Mouse (Mus musculus) hindbrain, embryonic 11.5 days (tissue): ENCODE data around the gene Gm20594. TPM values are rescaled to one million over a fixed set of nuclear protein-coding genes. Genes with fewer than 3 reads are reported as not detected.

ENCODE experiments used
- ATAC-seq: fragments of 200-750 bp; cut with Nextera tagmentation; 2 replicates; pipeline ENCODE4 v1.8.0; 2017; ENCODE audit warnings: mild to moderate bottlenecking, moderate TSS enrichment, moderate library complexity; ENCODE audit not compliant: low FRiP score
- DNase-seq: peaks from one replicate; pipeline ENCODE4 v3.0.0-alpha.2; 2015; ENCODE audit warnings: low spot score
- H3K27ac ChIP-seq: fragments of 300-500 bp; sonication (generic); 2 replicates; pipeline ENCODE4 v1.5.1; 2014; ENCODE audit warnings: mild to moderate bottlenecking, low read depth, low read length
- H3K27me3 ChIP-seq: fragments of 300-500 bp; sonication (generic); 2 replicates; pipeline ENCODE4 v1.6.1; 2014; ENCODE audit warnings: mild to moderate bottlenecking, low read length, moderate library complexity, mixed read lengths; ENCODE audit not compliant: control insufficient read depth, insufficient read depth
- H3K36me3 ChIP-seq: fragments of 300-500 bp; sonication (generic); 2 replicates; pipeline ENCODE4 v1.6.1; 2014; ENCODE audit warnings: mild to moderate bottlenecking, low read length, moderate library complexity, mixed read lengths; ENCODE audit not compliant: control insufficient read depth, insufficient read depth
- H3K4me1 ChIP-seq: fragments of 300-500 bp; sonication (generic); replicated peaks from 2 replicates; pipeline ENCODE4 v1.6.1; 2014; ENCODE audit warnings: low read length, mixed read lengths; ENCODE audit not compliant: control insufficient read depth, insufficient read depth
- H3K4me2 ChIP-seq: fragments of 300-500 bp; sonication (generic); replicated peaks from 2 replicates; pipeline ENCODE4 v1.6.1; 2014; ENCODE audit warnings: mild to moderate bottlenecking, low read depth, low read length
- H3K4me3 ChIP-seq: fragments of 300-500 bp; sonication (generic); 2 replicates; pipeline ENCODE4 v1.5.1; 2014; ENCODE audit warnings: low read depth, low read length
- H3K9ac ChIP-seq: fragments of 300-500 bp; sonication (generic); 2 replicates; pipeline ENCODE4 v1.6.1; 2014; ENCODE audit warnings: low read depth, low read length
- H3K9me3 ChIP-seq: fragments of 300-500 bp; sonication (generic); 2 replicates; pipeline ENCODE4 v1.6.1; 2016; ENCODE audit warnings: low read length; ENCODE audit not compliant: control insufficient read depth
- WGBS: fragments of 180-500 bp; shearing (Covaris S2); extraction: QIAGEN DNeasy Blood & Tissue Kit; methylation state at CpG from one replicate; pipeline ENCODE4 v1.1.7; 2014; 5-methylcytosine and 5-hydroxymethylcytosine counted together
- polyA plus RNA-seq: library from polyadenylated mRNA; unstranded; fragments of >200 nt; fragmentation: Nextera tagmentation; extraction: Ambion mirVana; gene quantifications from 2 replicates; pipeline ENCODE4 v1.2.1, GENCODE M21; 2014

Gm20594 gene
- polyA plus RNA-seq = not detected in 2 replicates

DNA sequence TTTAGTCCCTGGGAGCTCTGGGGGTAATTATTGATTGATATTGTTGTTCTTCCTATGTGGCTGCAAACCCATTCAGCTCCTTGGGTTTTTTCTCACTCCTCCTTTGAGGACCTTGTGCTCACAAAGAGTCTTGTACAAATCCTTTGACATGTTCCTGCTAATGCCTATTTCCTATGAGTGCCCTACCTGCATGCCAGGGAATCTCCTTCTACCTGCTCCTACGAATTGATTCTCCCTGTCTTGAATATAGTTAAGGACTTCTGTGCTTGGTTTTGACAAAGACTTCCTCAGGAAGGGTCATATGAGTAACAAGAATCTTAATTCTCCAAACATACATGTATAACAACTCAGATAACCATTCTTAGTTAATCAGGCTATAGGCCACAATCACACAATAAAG lies at the start of gene Gm20594:
Gm20594 (plus strand) TSS at position 301 of the 400 bp plus-strand sequence.
- DNase-seq (no peak), ATAC-seq (no peak)
- WGBS = 60% methylated on average over 1 of the region's 1 CpGs
- no peaks in the 10 kb centered on the region for H3K9me3 ChIP-seq
- no peak within 1 kb of the TSS for H3K4me3 ChIP-seq
- H3K4me2 ChIP-seq = no peak within 1 kb of the TSS
- H3K27me3 ChIP-seq = no peaks in the 10 kb centered on the region
- no peak within 1 kb of the TSS for H3K9ac ChIP-seq
- no peak within 1 kb of the TSS for H3K27ac ChIP-seq
- no peaks in the 10 kb centered on the region for H3K36me3 ChIP-seq
- H3K4me1 ChIP-seq = no peaks in the 10 kb centered on the region

DNA sequence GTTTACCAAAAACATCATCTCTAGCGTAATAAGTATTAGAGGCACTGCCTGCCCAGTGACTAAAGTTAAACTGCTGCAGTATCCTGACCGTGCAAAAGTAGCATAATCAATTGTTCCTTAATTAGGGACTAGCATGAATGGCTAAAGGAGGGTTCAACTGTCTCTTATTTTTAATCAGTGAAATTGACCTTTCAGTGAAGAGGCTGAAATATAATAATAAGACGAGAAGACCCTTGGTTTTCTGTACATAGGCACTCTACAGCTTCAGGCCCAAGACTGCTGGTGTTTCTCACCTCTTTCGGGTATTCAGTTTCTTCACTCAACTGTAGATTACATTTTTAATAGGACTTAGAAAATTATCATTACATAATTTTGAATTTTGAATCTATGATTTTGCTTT lies 398 bp downstream of the Gm20594 start:
- Histone ChIP-seq H3K36me3 (no peaks in the 10 kb centered on the region), H3K4me1 (no peaks in the 10 kb centered on the region), H3K9me3 (no peaks in the 10 kb centered on the region), H3K4me2 (no peak overlapping the region), H3K27ac (no peak overlapping the region), H3K9ac (no peak overlapping the region), H3K27me3 (no peaks in the 10 kb centered on the region), H3K4me3 (no peak overlapping the region)
- DNase-seq (no peak), ATAC-seq (no peak)
- 89% methylated on average over 4 of the region's 4 CpGs for WGBS

DNA sequence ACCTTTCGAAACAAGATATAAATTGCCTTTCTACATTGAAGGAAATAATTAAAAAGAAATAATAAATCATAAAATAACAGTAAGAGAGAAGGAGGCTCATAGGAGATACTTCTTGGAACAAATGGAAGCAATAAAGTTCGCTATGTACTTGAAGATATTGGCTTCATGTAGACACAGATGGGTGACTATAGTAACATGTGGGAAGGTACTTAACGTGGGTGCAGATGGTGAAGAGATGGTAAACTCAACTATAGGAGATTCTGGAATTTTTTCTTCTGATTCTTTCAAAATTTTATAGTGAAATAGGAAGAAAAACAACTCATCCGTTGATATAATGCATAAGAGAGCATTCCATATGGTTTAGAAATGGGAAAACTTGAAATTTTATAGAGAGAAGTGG lies 16.1 kb downstream of the Gm20594 start:
- H3K4me2 ChIP-seq = no peak overlapping the region
- DNase-seq (no peak), ATAC-seq (no peak)
- no peak overlapping the region for H3K9ac ChIP-seq
- no peaks in the 10 kb centered on the region for H3K36me3 ChIP-seq
- no peak overlapping the region for H3K27ac ChIP-seq
- WGBS = 94% methylated on average over 4 of the region's 4 CpGs
- H3K27me3 ChIP-seq = no peaks in the 10 kb centered on the region
- H3K4me1 ChIP-seq = no peaks in the 10 kb centered on the region
- H3K9me3 ChIP-seq = no peaks in the 10 kb centered on the region; the same call in 1 of the 2 replicates
- H3K4me3 ChIP-seq = no peak overlapping the region

DNA sequence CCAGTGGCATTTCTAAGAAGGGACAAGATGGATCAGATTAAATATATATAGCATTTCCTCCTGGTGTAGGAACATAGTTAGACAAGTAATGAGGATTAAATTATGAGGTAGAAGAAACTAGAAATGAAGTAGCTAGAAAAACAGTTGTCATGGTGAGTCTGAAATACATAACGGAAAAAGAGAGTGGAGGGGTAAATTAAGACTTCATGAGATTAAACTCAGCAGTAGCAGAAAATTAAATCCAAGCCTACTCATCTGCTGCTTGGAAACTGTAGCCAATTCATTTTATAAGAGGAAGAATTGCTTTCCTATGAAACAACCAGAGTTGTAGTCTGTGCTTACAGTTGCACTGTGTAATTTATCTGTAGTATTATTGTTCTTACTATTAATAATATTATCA lies 29.1 kb downstream of the Gm20594 start:
- H3K9ac ChIP-seq = no peak overlapping the region
- no peak overlapping the region for H3K27ac ChIP-seq
- ATAC-seq = no peak
- no peak for DNase-seq
- WGBS = 95% methylated on average over 1 of the region's 1 CpGs
- H3K4me3 ChIP-seq = no peak overlapping the region
- H3K27me3 ChIP-seq = no peaks in the 10 kb centered on the region
- H3K9me3 ChIP-seq = no peaks in the 10 kb centered on the region
- no peaks in the 10 kb centered on the region for H3K36me3 ChIP-seq
- H3K4me2 ChIP-seq = no peak overlapping the region
- no peaks in the 10 kb centered on the region for H3K4me1 ChIP-seq

Other genes starting within 250 kb of the Gm20594 start
- 3.7 and 5.1 TPM in 2 replicates for gene Lrrtm4, start 201.0 kb downstream of the Gm20594 start, polyA plus RNA-seq